Mouse (Mus musculus): ENCODE results near the gene Dcps.

Gene Dcps

DNA sequence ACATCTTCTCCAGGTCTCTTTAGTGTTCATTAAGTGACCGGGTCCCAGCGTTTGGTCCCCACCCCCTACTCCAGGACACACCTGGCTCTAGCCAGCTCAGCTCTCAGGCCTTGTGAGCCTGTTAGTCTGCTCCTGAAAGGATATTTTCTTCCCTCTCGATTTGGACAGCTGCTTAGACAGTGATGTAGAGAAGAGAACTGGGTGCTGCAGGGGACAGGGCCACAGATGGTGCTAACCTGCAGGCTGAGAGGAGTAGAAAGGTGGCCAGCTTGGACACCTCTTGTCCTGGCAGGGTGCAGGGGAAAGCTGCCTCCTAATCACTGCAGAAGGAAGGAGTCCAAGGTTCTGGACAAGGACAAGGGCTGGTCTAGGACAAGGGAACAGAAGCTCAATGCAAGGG is 67.8 kb downstream of the Dcps start:
- CTCF ChIA-PET = interaction anchor here in 1 of 4 experiments (0.5 kb wide), 1 partner anchor 9 kb away, joined by 4 read pairs; no protein-coding TSS in a partner anchor
- POLR2A ChIA-PET = interaction anchor here in 2 of 4 experiments (0.6 to 7.0 kb wide), 10 partner anchors 9 to 93 kb away, joined by 3 to 57 read pairs (median 4); partner anchors contain the start of gene St3gal4 (in 2 of the 2)

DNA sequence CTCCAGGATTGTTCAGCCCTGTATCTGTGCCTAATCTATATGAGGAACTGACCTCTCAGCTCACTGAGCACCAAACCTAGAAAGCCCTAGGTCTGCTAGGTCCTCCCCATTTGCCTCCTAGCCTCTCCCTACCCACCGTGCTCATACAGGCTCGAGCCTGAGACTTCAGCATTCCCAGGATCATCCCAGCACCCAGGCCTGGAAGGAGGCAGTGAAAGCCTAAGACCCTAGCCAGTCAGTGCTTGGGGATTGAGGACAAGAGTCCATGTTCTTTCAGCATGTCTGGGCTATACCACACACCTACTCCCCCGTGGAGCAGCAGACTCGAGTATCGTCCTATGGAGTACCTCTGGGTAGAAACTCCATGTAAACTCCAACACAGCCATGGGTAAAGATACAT is 68.5 kb downstream of the Dcps start:
- ChIA-PET CTCF (interaction anchor here in 1 of 4 experiments (0.5 kb wide), 1 partner anchor 8 kb away, joined by 4 read pairs; no protein-coding TSS in a partner anchor), POLR2A (interaction anchor here in 2 of 4 experiments (0.6 to 1.2 kb wide), 4 partner anchors 9 to 62 kb away, joined by 3 read pairs; no protein-coding TSS in a partner anchor)

DNA sequence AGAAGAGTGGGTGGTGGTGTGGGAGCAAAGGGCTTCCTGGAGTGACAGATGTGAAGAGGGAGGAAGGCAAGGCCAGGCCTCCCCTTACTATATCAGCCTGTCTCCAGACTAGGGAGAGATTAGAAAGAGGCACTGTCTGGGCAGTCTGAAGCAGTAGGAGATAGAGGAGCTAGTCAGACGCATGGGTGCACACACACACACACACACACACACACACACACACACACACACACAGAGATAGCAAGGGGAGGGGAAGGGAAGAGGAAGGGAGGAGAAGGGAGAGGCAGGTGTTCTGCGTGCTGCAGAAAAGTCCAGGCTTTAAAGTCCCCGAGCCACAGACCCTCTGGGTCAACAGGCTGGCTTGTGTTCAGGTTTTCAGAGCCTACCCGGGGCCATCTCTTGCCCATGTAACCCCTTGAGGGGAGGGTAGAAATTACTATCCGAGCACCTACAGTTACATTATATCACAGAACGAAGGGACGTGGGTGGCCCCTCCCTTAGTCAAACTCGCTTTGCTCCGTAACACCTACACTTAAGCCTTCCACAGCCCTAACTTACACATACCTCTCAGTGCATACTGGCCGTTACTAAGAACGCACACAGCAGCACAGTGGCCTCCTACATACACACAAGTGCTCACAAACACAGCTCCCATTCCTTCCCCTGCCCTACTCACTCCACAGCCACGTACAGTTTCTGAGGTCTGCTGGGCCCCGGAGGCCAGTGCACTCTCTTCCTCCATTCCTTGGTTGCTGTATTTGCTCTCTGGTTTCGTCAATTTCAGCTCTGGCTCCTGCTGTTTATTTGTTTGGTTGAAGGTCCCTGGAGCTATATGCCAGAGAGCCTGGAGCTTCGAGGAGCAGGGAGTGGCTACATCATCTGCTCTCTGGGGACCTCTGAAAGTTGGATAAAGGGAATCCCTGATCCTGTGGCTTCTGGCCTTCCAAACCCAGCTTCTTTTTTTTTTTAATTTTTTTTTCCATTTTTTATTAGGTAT is 69.7 kb downstream of the Dcps start:
- POLR2A ChIA-PET = interaction anchor here in 2 of 4 experiments (0.5 to 1.5 kb wide), 9 partner anchors 10 to 553 kb away, joined by 3 to 7 read pairs (median 3); partner anchors contain the start of gene Foxred1 (in 1 of the 2)

DNA sequence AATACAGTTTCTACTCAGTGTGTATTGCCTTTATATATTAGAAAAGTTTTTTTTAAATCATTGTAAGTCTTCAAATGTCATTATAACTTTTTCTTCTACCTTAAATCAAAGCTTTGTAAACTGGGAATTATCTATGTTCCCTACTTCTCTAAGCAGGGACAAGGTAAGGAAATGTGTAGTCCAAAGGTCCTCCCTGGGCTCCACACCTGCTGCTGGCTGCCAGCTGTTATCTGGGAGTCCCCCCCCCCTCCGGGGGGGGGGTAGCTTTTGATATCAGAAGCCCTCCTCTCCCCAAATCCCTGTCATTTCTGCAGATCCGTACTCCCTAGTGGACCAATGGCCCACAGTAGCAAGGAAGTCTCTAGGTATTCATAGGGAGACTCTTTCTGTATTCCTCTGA is 70.4 kb downstream of the Dcps start:
- POLR2A ChIA-PET = interaction anchor here in 1 of 4 experiments (0.6 to 1.5 kb wide), 4 partner anchors 11 to 44 kb away, joined by 3 to 7 read pairs (median 4); no protein-coding TSS in a partner anchor
- CTCF ChIA-PET = no interaction called here

More for the DNA sequence above, 69.7 kb downstream of the Dcps start:
- CTCF ChIA-PET = no interaction called here

DNA sequence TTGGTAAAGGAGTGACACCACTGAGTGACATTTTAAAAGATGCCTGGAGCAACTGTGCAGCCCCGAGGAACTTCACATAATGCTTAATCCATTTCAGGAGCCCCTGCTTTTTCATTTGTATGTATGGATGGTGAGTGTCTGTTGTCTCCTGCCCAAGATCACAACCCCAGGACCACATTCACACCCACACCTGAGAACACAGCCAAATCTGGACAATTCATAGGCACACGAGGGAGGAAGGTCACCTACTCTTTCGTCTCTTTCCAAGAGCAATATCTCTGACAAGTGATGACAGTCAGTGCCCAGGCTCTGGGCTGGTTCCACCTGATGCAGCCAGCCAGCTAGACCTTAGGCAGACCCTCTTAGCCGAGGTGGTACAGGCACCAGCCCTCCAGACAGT is 71.2 kb downstream of the Dcps start:
- CTCF ChIA-PET = no interaction called here
- POLR2A ChIA-PET = interaction anchor here in 1 of 4 experiments (1.3 to 1.5 kb wide), 2 partner anchors 12 to 45 kb away, joined by 3 to 7 read pairs; no protein-coding TSS in a partner anchor

DNA sequence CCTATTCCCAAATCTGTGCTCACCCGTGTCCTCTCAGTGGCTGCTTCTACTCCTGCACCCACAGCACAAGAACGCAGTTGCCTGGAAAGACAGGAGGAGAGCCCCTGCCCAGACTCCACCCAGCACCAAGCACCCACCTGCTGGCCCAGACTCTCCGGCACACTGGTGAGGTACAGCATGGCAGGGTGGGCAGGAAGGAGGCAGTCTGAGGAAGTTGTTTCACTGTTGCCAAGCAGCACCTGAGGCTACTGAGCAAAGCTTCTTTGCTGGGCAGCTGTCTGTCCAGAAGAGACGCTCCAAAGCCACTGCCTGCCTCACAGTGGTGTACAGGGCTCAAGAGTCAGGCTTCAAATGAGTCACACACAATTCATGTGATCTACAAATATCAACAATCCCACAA is 77.1 kb downstream of the Dcps start:
- ChIA-PET CTCF (no interaction called here), POLR2A (interaction anchor here in 1 of 4 experiments (1.0 to 2.0 kb wide), 4 partner anchors 9 to 49 kb away, joined by 3 to 7 read pairs (median 3); no protein-coding TSS in a partner anchor)

DNA sequence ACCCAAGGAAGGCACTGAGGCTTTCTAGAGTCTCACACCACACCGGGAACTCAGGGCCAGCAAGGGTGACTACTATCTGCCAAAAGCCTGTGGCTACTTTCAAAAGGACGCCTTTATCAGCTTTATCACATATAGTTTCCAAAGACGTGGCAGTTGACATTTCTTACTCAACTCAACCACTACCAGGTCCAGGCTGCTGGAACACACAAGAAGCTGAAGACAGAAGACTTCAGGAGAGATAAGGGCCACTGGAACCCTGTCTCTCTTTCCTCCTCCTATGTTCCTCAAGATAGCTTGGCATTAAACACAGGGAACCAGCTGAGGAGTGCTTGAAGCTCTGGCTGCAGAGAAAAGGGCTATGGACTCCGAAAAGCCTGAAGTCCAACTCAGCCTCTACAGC is 78.0 kb downstream of the Dcps start:
- ChIA-PET CTCF (no interaction called here), POLR2A (interaction anchor here in 1 of 4 experiments (1.4 to 2.0 kb wide), 3 partner anchors 16 to 29 kb away, joined by 3 to 7 read pairs (median 3); no protein-coding TSS in a partner anchor)

DNA sequence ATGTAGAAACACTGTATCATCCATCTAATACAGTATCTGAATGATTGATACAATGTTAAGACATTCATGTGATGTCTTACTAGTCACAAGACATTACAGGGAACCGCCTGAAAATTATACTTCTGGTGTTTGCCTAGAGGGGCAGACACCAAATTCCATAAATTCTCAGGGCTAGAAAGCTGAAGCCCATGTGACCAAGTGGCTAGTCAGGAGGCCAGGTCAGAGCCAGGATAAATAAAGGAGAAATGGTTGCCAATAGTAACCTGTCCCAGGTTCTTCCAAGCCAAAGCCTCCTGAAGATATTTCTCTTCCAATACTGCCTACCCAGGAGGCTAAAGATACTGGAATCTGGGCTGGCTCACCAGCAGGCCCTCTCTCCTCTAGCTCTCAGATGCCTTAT is 80.1 kb downstream of the Dcps start:
- ChIA-PET CTCF (no interaction called here), POLR2A (no interaction called here)

DNA sequence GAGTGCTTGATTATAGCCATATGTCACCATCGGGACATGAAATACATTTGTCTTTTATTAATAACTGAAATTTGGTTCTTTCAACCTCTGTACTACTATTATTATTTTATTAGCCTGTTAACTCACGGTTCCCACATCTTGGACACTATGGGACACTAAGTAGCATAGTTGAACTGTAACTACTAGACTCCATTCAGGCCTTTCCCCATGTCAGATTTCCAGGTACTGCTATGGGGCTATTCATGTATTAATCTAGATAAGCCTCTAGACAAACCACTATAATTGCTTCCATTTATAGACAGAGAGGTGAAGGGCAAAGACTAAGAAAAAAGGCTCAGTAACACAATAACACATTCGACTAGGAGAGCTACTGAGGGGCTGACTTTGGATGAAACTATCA is 82.5 kb downstream of the Dcps start:
- ChIA-PET CTCF (no interaction called here), POLR2A (interaction anchor here in 1 of 4 experiments (0.5 to 0.6 kb wide), 2 partner anchors 10 to 23 kb away, joined by 3 to 4 read pairs; no protein-coding TSS in a partner anchor)

DNA sequence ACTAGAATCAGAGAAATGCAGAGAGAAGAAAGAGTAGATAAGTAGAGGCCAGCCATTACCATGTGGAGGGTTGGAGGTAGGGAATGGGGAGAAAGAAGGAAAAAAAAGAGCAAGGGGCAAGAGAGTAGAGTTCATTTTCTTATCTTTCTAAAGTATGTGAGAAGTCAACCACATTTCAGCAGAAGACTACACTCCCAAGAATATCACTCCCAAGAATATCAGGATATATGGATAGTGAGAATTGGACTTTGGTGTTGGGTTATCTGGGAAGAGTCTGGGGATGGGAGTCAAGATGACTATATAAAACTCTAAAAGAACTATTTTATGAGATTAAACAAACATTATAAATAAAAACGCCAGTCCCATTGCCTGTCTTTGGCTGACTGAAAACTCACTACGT is 83.0 kb downstream of the Dcps start:
- POLR2A ChIA-PET = interaction anchor here in 1 of 4 experiments (0.5 kb wide), 1 partner anchor 11 kb away, joined by 3 read pairs; no protein-coding TSS in a partner anchor
- CTCF ChIA-PET = no interaction called here

Data from embryonic stem cell, embryonic (primary cell).